Mouse (Mus musculus) lung, postnatal 25 days (tissue): ENCODE data around the gene Slc16a7.

ENCODE experiments used
- DNase-seq: peaks from one replicate; pipeline ENCODE4 v3.0.0; 2022; ENCODE audit warnings: low spot score

Slc16a7 gene

GRCm38 (mm10) chr10:125324149-125324834 lies 65.0 kb downstream of the Slc16a7 start:
- DNase-seq: no peak

GRCm38 (mm10) chr10:125321446-125322428 lies 67.5 kb downstream of the Slc16a7 start:
- peak; percentile 80 for DNase-seq

- peak; percentile 46 for DNase-seq
Observed at GRCm38 (mm10) chr10:125317317-125317716, 71.9 kb downstream of the Slc16a7 start.

- DNase-seq: no peak
Observed at GRCm38 (mm10) chr10:125310855-125311254, 78.4 kb downstream of the Slc16a7 start.

GRCm38 (mm10) chr10:125298036-125298435 lies 91.2 kb downstream of the Slc16a7 start:
- DNase-seq: no peak

- DNase-seq: no peak
Observed at GRCm38 (mm10) chr10:125290320-125290719, 98.9 kb downstream of the Slc16a7 start.

GRCm38 (mm10) chr10:125288560-125288959 lies 100.7 kb downstream of the Slc16a7 start:
- DNase-seq: no peak

GRCm38 (mm10) chr10:125285386-125285785 lies 103.9 kb downstream of the Slc16a7 start:
- no peak for DNase-seq

- no peak for DNase-seq
Observed at GRCm38 (mm10) chr10:125275149-125275848, 114.0 kb downstream of the Slc16a7 start.

GRCm38 (mm10) chr10:125274519-125275148 lies 114.6 kb downstream of the Slc16a7 start:
- DNase-seq: no peak

- no peak for DNase-seq
Observed at GRCm38 (mm10) chr10:125273759-125274158, 115.5 kb downstream of the Slc16a7 start.

- peak; percentile 32 for DNase-seq
Observed at GRCm38 (mm10) chr10:125271448-125271847, 117.8 kb downstream of the Slc16a7 start.

GRCm38 (mm10) chr10:125270266-125270665 lies 119.0 kb downstream of the Slc16a7 start:
- peak; percentile 81 for DNase-seq

GRCm38 (mm10) chr10:125266322-125266721 lies 122.9 kb downstream of the Slc16a7 start:
- DNase-seq: no peak

GRCm38 (mm10) chr10:125265901-125266300 lies 123.4 kb downstream of the Slc16a7 start:
- DNase-seq: peak; percentile 12

GRCm38 (mm10) chr10:125265467-125265866 lies 123.8 kb downstream of the Slc16a7 start:
- peak; percentile 34 for DNase-seq

- peak; percentile 67 for DNase-seq
Observed at GRCm38 (mm10) chr10:125264938-125265337, 124.3 kb downstream of the Slc16a7 start.

- DNase-seq: no peak
Observed at GRCm38 (mm10) chr10:125255904-125256303, 133.4 kb downstream of the Slc16a7 start.

GRCm38 (mm10) chr10:125214536-125214935 lies 174.7 kb downstream of the Slc16a7 start:
- no peak for DNase-seq

GRCm38 (mm10) chr10:125213805-125214204 lies 175.5 kb downstream of the Slc16a7 start:
- DNase-seq: no peak

GRCm38 (mm10) chr10:125187544-125187943 lies 201.7 kb downstream of the Slc16a7 start:
- no peak for DNase-seq

GRCm38 (mm10) chr10:125185387-125185786 lies 203.9 kb downstream of the Slc16a7 start:
- DNase-seq: no peak
